Mouse (Mus musculus): ENCODE measurements around the gene Fbxw7. TPM values are rescaled to one million over a fixed set of nuclear protein-coding genes. Genes with fewer than 3 reads are reported as not detected.

Fbxw7 gene
- total and polyA plus RNA-seq, 3 experiments = 28.5 to 31.3 (median 29.8) TPM

DNA sequence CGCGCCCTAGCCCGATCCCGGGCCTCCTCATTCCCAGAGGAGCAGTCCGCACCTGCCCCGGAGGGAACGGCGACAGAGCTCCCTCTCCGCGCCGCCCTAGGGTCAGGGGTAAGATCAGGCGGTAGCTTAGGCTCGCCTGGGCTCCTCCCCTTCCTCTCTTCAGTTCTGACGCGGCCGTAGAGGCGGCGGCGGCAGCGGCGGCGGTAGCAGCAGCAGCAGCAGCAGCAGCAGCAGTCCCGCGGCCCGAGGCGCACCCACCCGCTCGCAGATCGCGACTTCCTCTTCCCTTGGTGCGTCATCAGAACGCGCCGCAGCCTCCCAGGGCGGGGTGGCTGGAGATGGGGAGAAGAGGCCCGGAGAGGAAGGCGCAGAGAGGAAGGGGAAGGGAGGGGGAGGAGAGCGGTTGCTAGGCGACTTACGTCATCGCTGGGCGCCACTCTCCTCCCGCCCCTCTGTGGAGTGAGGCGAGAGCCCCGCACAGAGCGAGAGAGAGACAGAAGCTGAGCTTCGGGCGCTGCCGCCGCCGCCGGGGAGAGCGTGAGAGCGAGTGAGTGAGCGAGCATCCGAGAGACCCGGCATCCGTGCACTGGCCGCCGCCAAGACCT is 809 bp upstream of the Fbxw7 start:
- H3K9me3 ChIP-seq (replicated peaks; ENCODE audit: low read length) = no peaks in the 10 kb centered on the region
- dilution Hi-C loops (cut with MboI; ENCODE audit: extremely low pct_ligation_motif_present, extremely low pct_unique_long_range_greater_than_20kb, low sequenced_read_pairs) (no loop called here), in situ Hi-C loops (cut with MboI; ENCODE audit: low pct_ligation_motif_present, low pct_unique_long_range_greater_than_20kb, low sequenced_read_pairs) (loop anchor here (10.0 kb wide), 1 partner anchor 119 kb away; no protein-coding TSS in a partner anchor)
- H3K4me2 ChIP-seq (ENCODE audit: insufficient read depth, low read depth, poor library complexity, severe bottlenecking) = no peak overlapping the region
- H3K79me2 ChIP-seq (replicated peaks; ENCODE audit: control insufficient read depth, extremely low read depth, insufficient read depth, poor library complexity, severe bottlenecking) = peaks cover 48% of the 10 kb centered on the region
- peak overlapping the region; percentile 79 for H3K27ac ChIP-seq (ENCODE audit: insufficient read depth, low read depth)
- TF ChIP-seq CHD2 (IDR thresholded peaks at IDR 0.05; ENCODE audit: low read length) (peak; percentile 71), HCFC1 (IDR thresholded peaks at IDR 0.05; ENCODE audit: low read depth, low read length) (peak; percentile 91), EP300 (IDR thresholded peaks at IDR 0.05; ENCODE audit: low read length) (no peak), NRF1 (IDR thresholded peaks at IDR 0.05; ENCODE audit: low read depth, low read length) (peak; percentile 48), TCF12 (IDR thresholded peaks at IDR 0.05; ENCODE audit: low read depth, low read length) (peak; percentile 77), MAZ (IDR thresholded peaks at IDR 0.05; ENCODE audit: low read depth, low read length) (peak; percentile 100), GABPA (IDR thresholded peaks at IDR 0.05; ENCODE audit: insufficient replicate concordance, low read depth, low read length) (no peak; the same call in 1 of the 2 replicates), MXI1 (IDR thresholded peaks at IDR 0.05; ENCODE audit: low read depth, low read length) (peak; percentile 97), SMC3 (IDR thresholded peaks at IDR 0.05; ENCODE audit: low read depth, low read length) (no peak; the same call in 1 of the 2 replicates), ZC3H11A (IDR thresholded peaks at IDR 0.05; ENCODE audit: low read depth, low read length) (no peak), KAT2A (IDR thresholded peaks at IDR 0.05; ENCODE audit: insufficient replicate concordance, low read length) (peak; percentile 62; the same call in 1 of the 2 replicates), ZMIZ1 (IDR thresholded peaks at IDR 0.05; ENCODE audit: low read depth, low read length) (peak; percentile 82), CTCF (conservative IDR thresholded peaks at IDR 0.05 in 1 of 2, IDR thresholded peaks at IDR 0.05 in 1 of 2; ENCODE audit: low read depth in 2 of 2, low read length in 2 of 2) (no peak), NELFE (IDR thresholded peaks at IDR 0.05; ENCODE audit: low read depth, low read length) (peak; percentile 87), USF1 (IDR thresholded peaks at IDR 0.05; ENCODE audit: low read depth, low read length) (no peak), SIN3A (IDR thresholded peaks at IDR 0.05; ENCODE audit: low read length) (peak; percentile 97), JUN (IDR thresholded peaks at IDR 0.05; ENCODE audit: insufficient read depth, low read depth, low read length) (no peak), E2F4 (IDR thresholded peaks at IDR 0.05; ENCODE audit: insufficient replicate concordance, low read depth, low read length) (no peak), POLR2AphosphoS2 (IDR thresholded peaks at IDR 0.05; ENCODE audit: low read depth, low read length) (peak; percentile 67; the same call in 1 of the 2 replicates), ZKSCAN1 (IDR thresholded peaks at IDR 0.05; ENCODE audit: borderline replicate concordance, low read depth, low read length) (no peak), RAD21 (IDR thresholded peaks at IDR 0.05; ENCODE audit: low read depth, low read length) (no peak), USF2 (conservative IDR thresholded peaks at IDR 0.05; ENCODE audit: low read depth, low read length) (no peak), MYC (IDR thresholded peaks at IDR 0.05; ENCODE audit: low read depth, low read length) (no peak), MAX (IDR thresholded peaks at IDR 0.05; ENCODE audit: low read length) (no peak; the same call in 1 of the 2 replicates), ETS1 (conservative IDR thresholded peaks at IDR 0.05; ENCODE audit: low read depth, low read length) (no peak; the same call in 1 of the 2 replicates), PAX5 (IDR thresholded peaks at IDR 0.05; ENCODE audit: low read length) (no peak), RCOR1 (conservative IDR thresholded peaks at IDR 0.05; ENCODE audit: low read depth, low read length) (no peak), BHLHE40 (IDR thresholded peaks at IDR 0.05; ENCODE audit: low read depth, low read length) (0 out of 2 replicates have a peak, but pooled peaks have one; percentile 29), ZNF384 (IDR thresholded peaks at IDR 0.05; ENCODE audit: low read depth, low read length) (no peak), MEF2A (IDR thresholded peaks at IDR 0.05; ENCODE audit: borderline replicate concordance, low read depth, low read length) (peak; percentile 64), ELF1 (IDR thresholded peaks at IDR 0.05; ENCODE audit: low read depth, low read length) (peak; percentile 97), IRF4 (IDR thresholded peaks at IDR 0.05; ENCODE audit: low read depth, low read length) (peak; percentile 83), CHD1 (IDR thresholded peaks at IDR 0.05; ENCODE audit: low read depth, low read length) (no peak), TBP (conservative IDR thresholded peaks at IDR 0.05; ENCODE audit: low read depth, low read length) (no peak), UBTF (IDR thresholded peaks at IDR 0.05; ENCODE audit: low read depth, low read length) (no peak; the same call in 1 of the 2 replicates), MAFK (IDR thresholded peaks at IDR 0.05; ENCODE audit: insufficient replicate concordance, low read length) (no peak), JUND (conservative IDR thresholded peaks at IDR 0.05; ENCODE audit: low read depth, low read length) (no peak), POLR2A (IDR thresholded peaks at IDR 0.05; ENCODE audit: low read depth, low read length) (peak; percentile 92)
- no peaks in the 10 kb centered on the region for H3K27me3 ChIP-seq (replicated peaks)
- H3K4me3 ChIP-seq (replicated peaks in 1 of 3; ENCODE audit: low read depth in 2 of 3, low read length in 2 of 3, poor library complexity in 1 of 3) = peak overlapping the region; percentile 90 to 97 (median 95)
- peaks cover 0 to 10% of the 10 kb centered on the region in 2 experiments for H3K36me3 ChIP-seq (replicated peaks in 1 of 2; ENCODE audit: control insufficient read depth in 1 of 2, insufficient read depth in 1 of 2, low read length in 1 of 2)
- H3K4me1 ChIP-seq (ENCODE audit: control insufficient read depth in 1 of 2, insufficient read depth in 2 of 2) = peaks cover 5 to 41% of the 10 kb centered on the region in 2 experiments
- H3K9ac ChIP-seq (ENCODE audit: insufficient read depth, low read depth) = peak overlapping the region; percentile 95
- DNase-seq (ENCODE audit: extremely low read depth) = peak; percentile 99

Measured in CH12.LX (cell line).